In genomic region chr2:70661715-70662495, GRCm38 (mm10) we compare ENCODE assay signal across 9 mouse cellular contexts. TPM values are rescaled to one million over a fixed set of nuclear protein-coding genes. Genes with fewer than 3 reads are reported as not detected.
DNase-seq lines count a peak whose midpoint lies in the region; ATAC-seq lines count a peak whose summit lies in the region.
"Had no signal": no experiment of that assay in that cellular context is flagged by ENCODE, and none has a peak within 500 bp of the region (broad histone marks: within the 10 kb centered on the region; RNA-seq: fewer than 3 reads in every experiment).

TSS of gene Gm26558 (minus strand) at chr2:70662108.

- DNase-seq in gastrocnemius, postnatal 25 days = peak; percentile 8
- no peak for DNase-seq in gastrocnemius, adult 18-20 months (ENCODE audit: low spot score)
- peak; percentile 33 for DNase-seq in 416B (ENCODE audit: low read depth)
- DNase-seq in c-Kit-negative CD71-positive TER-119-positive erythroid progenitor cells, embryonic 14.5 days (ENCODE audit: low read depth, low spot score) = peak; percentile 17
- DNase-seq in limb, embryonic 10.5 days (ENCODE audit: low spot score) = no peak
- DNase-seq in adrenal gland, adult (ENCODE audit: inconsistent age in 2 of 2, low spot score in 1 of 2) = no peak

- no peaks in the 10 kb centered on the region for H3K36me3 ChIP-seq in forebrain, embryonic 15.5 days
- peaks cover 24% of the 10 kb centered on the region for H3K36me3 ChIP-seq in limb, embryonic 10.5 days
- H3K36me3 ChIP-seq in midbrain, embryonic 12.5 days = no peaks in the 10 kb centered on the region

- peak within 1 kb of the TSS; percentile 72 for H3K4me2 ChIP-seq in forebrain, embryonic 15.5 days (replicated peaks)
- H3K4me2 ChIP-seq in midbrain, embryonic 12.5 days (replicated peaks) = peak within 1 kb of the TSS; percentile 75

- no peaks in the 10 kb centered on the region for H3K27me3 ChIP-seq in forebrain, embryonic 15.5 days
- H3K27me3 ChIP-seq in limb, embryonic 10.5 days (ENCODE audit: low read depth, poor library complexity, severe bottlenecking) = no peaks in the 10 kb centered on the region; the same call in 1 of the 2 replicates
- H3K27me3 ChIP-seq in midbrain, embryonic 12.5 days = no peaks in the 10 kb centered on the region

- H3K4me3 ChIP-seq in forebrain, embryonic 15.5 days = peak within 1 kb of the TSS; percentile 81
- peak within 1 kb of the TSS; percentile 95 for H3K4me3 ChIP-seq in limb, embryonic 10.5 days
- peak within 1 kb of the TSS; percentile 82 for H3K4me3 ChIP-seq in midbrain, embryonic 12.5 days

- WGBS in forebrain, embryonic 15.5 days = 1% methylated on average over 54 of the region's 54 CpGs
- under 1% methylated on average over 54 of the region's 54 CpGs for WGBS in limb, embryonic 10.5 days
- under 1% methylated on average over 54 of the region's 54 CpGs for WGBS in midbrain, embryonic 12.5 days

- H3K9me3 ChIP-seq in forebrain, embryonic 15.5 days = no peaks in the 10 kb centered on the region
- H3K9me3 ChIP-seq in limb, embryonic 10.5 days (replicated peaks) = no peaks in the 10 kb centered on the region
- H3K9me3 ChIP-seq in midbrain, embryonic 12.5 days = no peaks in the 10 kb centered on the region

- peak; percentile 85 for ATAC-seq in forebrain, embryonic 15.5 days (replicated peaks)
- peak; percentile 86; the same call in 1 of the 2 replicates for ATAC-seq in midbrain, embryonic 12.5 days (ENCODE audit: low FRiP score, low read depth)

- peak within 1 kb of the TSS; percentile 76 for H3K9ac ChIP-seq in forebrain, embryonic 15.5 days (replicated peaks)
- H3K9ac ChIP-seq in midbrain, embryonic 12.5 days (replicated peaks) = peak within 1 kb of the TSS; percentile 94

- H3K4me1 ChIP-seq in forebrain, embryonic 15.5 days = peaks cover 30% of the 10 kb centered on the region
- H3K4me1 ChIP-seq in limb, embryonic 10.5 days = peaks cover 14% of the 10 kb centered on the region
- H3K4me1 ChIP-seq in midbrain, embryonic 12.5 days = peaks cover 15% of the 10 kb centered on the region

- peak within 1 kb of the TSS; percentile 80 for H3K27ac ChIP-seq in forebrain, embryonic 15.5 days (replicated peaks)
- H3K27ac ChIP-seq in limb, embryonic 10.5 days = peak within 1 kb of the TSS; percentile 95
- H3K27ac ChIP-seq in midbrain, embryonic 12.5 days (replicated peaks) = peak within 1 kb of the TSS; percentile 87

RNA-seq across cellular contexts. Expression of gene Gm26558, which starts in this region (rescaled TPM):
- not detected for total RNA-seq in gastrocnemius, postnatal 25 days (2021)
- total RNA-seq in gastrocnemius, adult 18-20 months (2021) = not detected
- 3.8 and 4.4 TPM in 2 replicates for polyA plus RNA-seq in forebrain, embryonic 15.5 days (2015; fragmentation: Nextera tagmentation; extraction: Ambion mirVana)
- 3.4 and 4.6 TPM in 2 replicates for polyA plus RNA-seq in limb, embryonic 10.5 days (2016; fragmentation: Nextera tagmentation; extraction: Ambion mirVana)
- 3.4 and 3.6 TPM in 2 replicates for polyA plus RNA-seq in midbrain, embryonic 12.5 days (2016; fragmentation: Nextera tagmentation; extraction: Ambion mirVana)
- total RNA-seq: neutrophil, adult 5-6 weeks had no signal

Comparison
In these comparisons a context has a peak if more than half of its experiments do, and no peak if none do; other contexts are left out.
1. Peak in DNase-seq in gastrocnemius, postnatal 25 days; RNA of the gene not detected or under 1 TPM.
2. DNase-seq: peak in 416B (single experiment) and c-Kit-negative CD71-positive TER-119-positive erythroid progenitor cells, embryonic 14.5 days (single experiment); none in gastrocnemius, adult 18-20 months (single experiment), limb, embryonic 10.5 days (single experiment) and adrenal gland, adult (0 of 2).
3. Peak in every context shown above with its lines, with median percentiles within 50 percentile points of each other: H3K27ac ChIP-seq and H3K4me3 ChIP-seq.